Mouse (Mus musculus) C2C12 (cell line): Measurements from ENCODE around the gene Serpina5.

ENCODE experiments used
- CEBPB ChIP-seq: IDR thresholded peaks from one replicate; pipeline ENCODE4 v1.6.1; 2011; ENCODE audit warnings: low read depth, mild to moderate bottlenecking, control low read depth, moderate library complexity
- CTCF ChIP-seq: IDR thresholded peaks from one replicate; pipeline ENCODE4 v1.5.1; 2011; ENCODE audit not compliant: control insufficient read depth, insufficient read depth, insufficient read length
- FOSL1 ChIP-seq: IDR thresholded peaks from one replicate; pipeline ENCODE4 v1.8.0; 2011; ENCODE audit warnings: mild to moderate bottlenecking, low read length; ENCODE audit not compliant: poor library complexity, insufficient read depth, severe bottlenecking
- MAX ChIP-seq: IDR thresholded peaks from one replicate; pipeline ENCODE4 v1.6.1; 2011; ENCODE audit warnings: mild to moderate bottlenecking, control low read depth
- MYOD1 ChIP-seq: IDR thresholded peaks from one replicate; pipeline ENCODE4 v1.6.1; 2011; ENCODE audit warnings: low read depth; ENCODE audit not compliant: control insufficient read depth, insufficient read length
- MYOG ChIP-seq: IDR thresholded peaks from one replicate; pipeline ENCODE4 v1.6.1; 2011; ENCODE audit not compliant: control insufficient read depth, insufficient read length; ENCODE audit errors: extremely low read depth
- USF1 ChIP-seq: IDR thresholded peaks from one replicate; pipeline ENCODE4 v1.6.1; 2011; ENCODE audit warnings: low read depth, mild to moderate bottlenecking, control low read depth, moderate library complexity

DNA sequence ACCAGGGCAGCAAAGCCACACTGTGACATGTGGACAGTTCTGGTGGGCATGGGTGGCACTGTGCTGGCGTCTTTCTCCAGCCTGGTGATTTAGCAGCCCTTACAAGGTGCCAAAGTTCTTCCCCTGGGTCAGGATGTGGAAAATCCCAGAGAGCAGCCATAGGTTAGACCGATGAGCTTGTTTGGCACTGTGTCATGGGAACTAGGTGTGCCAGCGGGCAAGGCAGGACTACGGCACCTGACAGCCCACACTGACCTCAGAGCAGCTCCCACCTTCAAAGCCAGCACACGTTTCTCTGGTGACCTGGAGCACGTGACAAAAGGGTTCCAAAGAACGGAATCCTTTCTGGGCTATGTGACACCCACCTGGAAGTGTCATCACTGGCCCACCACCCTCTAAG is 43.4 kb upstream of the Serpina5 start:
- TF ChIP-seq CTCF (no peak), MYOG (no peak), MYOD1 (no peak), MAX (no peak), USF1 (no peak), CEBPB (no peak), FOSL1 (no peak)
